Mouse (Mus musculus): Measurements from ENCODE around the gene Smoc2. TPM values are rescaled to one million over a fixed set of nuclear protein-coding genes. Genes with fewer than 3 reads are reported as not detected.

The Smoc2 gene
- polyA plus RNA-seq, 1 experiment from 2014 or later: 169 TPM

DNA sequence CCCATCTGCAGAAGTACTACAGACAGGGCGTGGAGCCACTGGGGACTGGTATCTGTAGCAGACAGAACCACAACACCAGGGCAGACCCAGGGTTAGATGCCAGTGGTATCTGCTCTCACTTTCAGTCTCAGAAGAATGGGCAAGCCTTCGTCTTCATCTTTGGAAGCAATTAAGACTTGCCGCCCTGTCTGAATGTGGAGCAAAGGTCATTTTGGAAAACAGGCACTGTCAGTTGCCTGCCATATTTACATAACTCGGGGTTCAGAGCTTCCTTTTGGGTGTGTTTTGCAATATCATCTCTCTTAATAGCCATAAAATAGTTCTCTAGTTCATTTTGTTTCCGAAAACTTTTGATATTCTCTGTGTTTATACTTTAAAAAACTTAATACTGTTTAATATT lies 168.0 kb downstream of the Smoc2 start:
- Histone ChIP-seq H3K27ac (no peak overlapping the region), H3K4me3 (no peak overlapping the region), H3K4me2 (replicated peaks) (no peak overlapping the region), H3K36me3 (no peaks in the 10 kb centered on the region), H3K27me3 (no peaks in the 10 kb centered on the region), H3K4me1 (no peaks in the 10 kb centered on the region), H3K9ac (no peak overlapping the region), H3K9me3 (no peaks in the 10 kb centered on the region)
- ATAC-seq (ENCODE audit: low FRiP score, low read depth): no peak
- 69% methylated on average over 5 of the region's 5 CpGs for WGBS

Other genes starting within 250 kb of the Smoc2 start
- not detected in 2 replicates for gene Gm7358, start 220.0 kb upstream of the Smoc2 start, polyA plus RNA-seq (2015; fragmentation: Nextera tagmentation; extraction: Ambion mirVana)
- gene Dact2, start 75.2 kb upstream of the Smoc2 start, polyA plus RNA-seq (2015; fragmentation: Nextera tagmentation; extraction: Ambion mirVana): 0.70 and 1.0 TPM in 2 replicates

Measured in limb, embryonic 13.5 days (tissue).